Mouse (Mus musculus): ENCODE data around the gene Cd2bp2.

The Cd2bp2 gene

DNA sequence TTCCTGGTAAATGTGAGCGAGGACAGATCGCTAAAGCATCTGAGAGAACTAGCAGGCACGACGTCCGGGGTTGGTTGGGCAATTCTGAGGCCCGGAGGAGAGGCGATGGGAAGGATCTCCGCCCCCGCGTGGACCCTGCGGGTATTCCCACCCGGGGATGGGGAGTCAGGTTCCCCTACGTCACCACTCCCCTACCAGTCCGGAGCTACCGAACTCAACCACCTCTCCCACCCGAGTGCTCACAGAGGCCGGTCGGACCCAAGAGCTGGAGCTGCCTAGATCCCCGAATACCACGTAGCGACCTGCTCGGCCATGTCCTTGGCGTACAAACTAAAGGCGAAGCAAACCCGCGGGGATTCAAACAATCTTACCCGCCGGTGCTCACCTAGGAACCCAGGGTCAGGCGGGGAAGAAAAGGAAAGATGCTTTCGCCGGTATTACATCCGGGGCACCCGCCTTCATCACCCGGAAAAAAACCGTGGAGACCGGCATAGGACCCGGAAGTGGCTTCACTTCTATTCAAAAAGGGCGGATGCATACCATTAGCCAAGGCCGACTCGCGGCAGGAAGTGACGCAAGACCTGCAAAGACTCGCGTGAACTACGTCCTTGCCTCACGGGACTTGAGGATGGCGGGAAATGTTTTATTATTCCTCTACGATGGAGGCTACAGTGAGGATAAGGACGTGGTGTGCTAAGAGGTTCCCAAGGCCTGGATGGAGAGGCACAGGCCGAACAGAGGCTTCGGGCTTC lies at the start of gene Cd2bp2:
TSS of gene Cd2bp2 (minus strand) at position 507 of the 752 bp plus-strand sequence.
- Histone ChIP-seq H3K9me3 (ENCODE audit: low read length) (no peaks in the 10 kb centered on the region), H3K4me1 (replicated peaks; ENCODE audit: low read depth, low read length) (peaks cover 87% of the 10 kb centered on the region), H3K36me3 (ENCODE audit: insufficient read depth, low read length) (peaks cover 87% of the 10 kb centered on the region), H3K27me3 (ENCODE audit: insufficient read depth, low read length) (no peaks in the 10 kb centered on the region), H3K4me3 (replicated peaks; ENCODE audit: low read length) (peak within 1 kb of the TSS; percentile 94)
- TF ChIP-seq CTCF (conservative IDR thresholded peaks at IDR 0.05; ENCODE audit: low read length) (peak; percentile 18; the same call in 1 of the 2 replicates), NANOG (IDR thresholded peaks at IDR 0.05; ENCODE audit: borderline replicate concordance, low read length) (no peak), POU5F1 (IDR thresholded peaks at IDR 0.05; ENCODE audit: borderline replicate concordance, low read length) (no peak)

DNA sequence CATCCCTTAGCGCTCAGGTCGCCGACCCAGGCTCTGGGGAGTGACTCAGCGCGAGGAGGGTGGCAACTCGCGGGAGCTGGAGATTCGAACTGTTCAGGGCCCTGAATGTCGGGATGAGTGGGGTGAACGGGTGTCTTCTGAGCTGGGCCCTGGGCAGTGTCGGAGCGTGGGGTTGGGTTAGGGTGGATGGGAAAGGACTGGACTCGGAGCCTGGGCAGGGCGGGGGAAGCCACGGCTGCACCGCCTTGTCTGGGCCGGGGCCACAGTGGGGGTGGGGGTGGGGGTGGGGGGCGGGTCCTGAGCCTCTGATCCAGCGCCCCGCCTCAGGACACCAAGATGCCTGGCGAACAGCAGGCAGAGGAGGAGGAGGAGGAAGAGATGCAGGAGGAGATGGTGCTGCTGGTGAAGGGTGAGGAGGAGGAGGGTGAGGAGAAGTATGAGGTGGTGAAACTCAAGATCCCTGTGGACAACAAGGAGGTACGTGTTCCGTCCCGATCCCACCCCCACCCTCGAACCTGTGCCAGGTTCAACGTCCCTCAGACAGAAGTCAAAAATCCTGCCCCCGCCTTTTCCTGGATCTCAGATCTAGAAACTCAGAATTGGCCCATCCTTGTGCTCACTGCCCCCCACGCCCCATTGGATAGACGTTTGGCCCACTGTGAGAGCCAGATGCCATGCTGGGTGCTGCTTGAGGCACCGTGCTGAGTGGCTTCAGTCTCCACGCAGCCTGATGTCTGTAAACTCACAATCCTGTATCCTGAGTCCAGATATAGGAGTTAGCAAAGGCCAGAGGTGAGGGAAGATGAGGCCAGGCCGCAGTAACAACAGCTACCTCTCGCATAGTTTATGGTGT lies 49.0 kb upstream of the Cd2bp2 start:
- no peaks in the 10 kb centered on the region for H3K27me3 ChIP-seq (ENCODE audit: insufficient read depth, low read length)
- peaks cover 46% of the 10 kb centered on the region for H3K36me3 ChIP-seq (ENCODE audit: insufficient read depth, low read length)
- peaks cover 26% of the 10 kb centered on the region for H3K4me1 ChIP-seq (replicated peaks; ENCODE audit: low read depth, low read length)
- peak overlapping the region; percentile 89 for H3K4me3 ChIP-seq (replicated peaks; ENCODE audit: low read length)
- H3K9me3 ChIP-seq (ENCODE audit: low read length): peaks cover 29% of the 10 kb centered on the region
- no peak for TF ChIP-seq NANOG (IDR thresholded peaks at IDR 0.05; ENCODE audit: borderline replicate concordance, low read length)
- no peak for TF ChIP-seq CTCF (conservative IDR thresholded peaks at IDR 0.05; ENCODE audit: low read length)
- no peak for TF ChIP-seq POU5F1 (IDR thresholded peaks at IDR 0.05; ENCODE audit: borderline replicate concordance, low read length)

DNA sequence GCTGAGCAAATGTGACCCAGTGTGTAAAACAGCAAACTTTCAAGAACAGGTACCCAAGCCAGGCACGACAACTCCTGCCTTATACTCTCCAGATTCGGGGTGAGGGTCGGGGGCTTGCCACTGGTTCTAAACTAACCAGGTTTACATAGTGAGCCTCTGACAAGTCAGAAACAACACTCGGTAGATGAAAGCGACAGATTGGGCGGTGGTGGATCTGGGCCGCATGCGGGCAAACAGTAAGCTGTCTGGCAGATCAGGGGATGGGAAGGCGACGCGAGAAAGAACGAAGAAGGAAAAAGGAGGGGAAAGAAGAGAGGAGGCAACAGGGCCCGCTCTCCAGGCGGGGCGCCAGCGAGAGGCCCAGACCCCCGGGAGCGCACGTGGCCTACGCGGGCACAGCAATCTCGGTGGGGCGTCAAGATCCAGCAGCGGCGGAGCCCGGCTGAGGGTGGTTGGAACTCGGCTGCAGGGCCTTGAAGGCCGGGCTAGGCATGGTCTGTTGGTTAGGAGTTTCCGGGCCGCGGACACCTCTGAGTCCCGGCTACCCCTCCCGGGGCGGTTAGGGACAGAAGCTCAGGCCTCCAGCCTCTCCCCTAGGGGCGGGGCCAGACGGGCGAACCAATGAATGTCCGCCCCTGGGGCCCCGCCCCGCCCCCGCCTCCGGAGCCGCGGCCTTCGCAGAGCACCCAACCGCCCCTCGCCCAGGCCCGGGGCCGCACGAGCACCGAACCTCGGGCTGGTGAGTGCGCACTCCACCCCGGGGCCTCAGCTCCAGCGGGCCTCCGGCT lies 48.2 kb upstream of the Cd2bp2 start, which contains the start of gene Zfp771:
TSS of gene Zfp771 (plus strand) at position 405 of the 788 bp plus-strand sequence.
- peaks cover 38% of the 10 kb centered on the region for H3K9me3 ChIP-seq (ENCODE audit: low read length)
- H3K4me1 ChIP-seq (replicated peaks; ENCODE audit: low read depth, low read length): peaks cover 17% of the 10 kb centered on the region
- TF ChIP-seq NANOG (IDR thresholded peaks at IDR 0.05; ENCODE audit: borderline replicate concordance, low read length): no peak
- no peak for TF ChIP-seq POU5F1 (IDR thresholded peaks at IDR 0.05; ENCODE audit: borderline replicate concordance, low read length)
- TF ChIP-seq CTCF (conservative IDR thresholded peaks at IDR 0.05; ENCODE audit: low read length): no peak
- peaks cover 40% of the 10 kb centered on the region for H3K36me3 ChIP-seq (ENCODE audit: insufficient read depth, low read length)
- no peaks in the 10 kb centered on the region for H3K27me3 ChIP-seq (ENCODE audit: insufficient read depth, low read length)
- peak within 1 kb of the TSS; percentile 89 for H3K4me3 ChIP-seq (replicated peaks; ENCODE audit: low read length)

DNA sequence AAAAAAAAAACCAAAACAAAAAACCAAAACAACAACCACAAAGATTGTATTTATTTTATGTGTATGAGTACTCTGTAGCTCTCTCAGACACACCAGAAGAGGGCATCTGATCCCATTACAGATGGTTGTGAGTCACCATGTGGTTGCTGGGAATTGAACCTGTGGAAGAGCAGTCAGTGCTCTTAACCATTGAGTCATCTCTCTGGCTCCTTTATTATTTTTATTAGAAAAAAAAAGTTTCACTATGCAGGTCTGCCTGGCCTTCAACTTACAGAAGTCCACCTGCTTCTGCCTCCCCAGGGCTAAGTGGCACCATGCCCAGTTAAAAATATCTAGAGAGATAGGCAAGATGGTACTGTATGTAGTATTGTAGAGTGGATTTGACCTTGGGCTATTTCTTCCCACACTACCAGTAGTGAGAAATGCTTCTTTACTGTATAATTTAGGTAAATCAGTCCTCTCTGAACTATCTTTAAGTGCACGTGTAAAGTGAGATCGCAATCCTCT lies 47.6 kb upstream of the Cd2bp2 start:
- TF ChIP-seq NANOG (IDR thresholded peaks at IDR 0.05; ENCODE audit: borderline replicate concordance, low read length) (no peak), CTCF (conservative IDR thresholded peaks at IDR 0.05; ENCODE audit: low read length) (no peak)
- Histone ChIP-seq H3K36me3 (ENCODE audit: insufficient read depth, low read length) (peaks cover 41% of the 10 kb centered on the region), H3K4me3 (replicated peaks; ENCODE audit: low read length) (peak overlapping the region; percentile 89)

DNA sequence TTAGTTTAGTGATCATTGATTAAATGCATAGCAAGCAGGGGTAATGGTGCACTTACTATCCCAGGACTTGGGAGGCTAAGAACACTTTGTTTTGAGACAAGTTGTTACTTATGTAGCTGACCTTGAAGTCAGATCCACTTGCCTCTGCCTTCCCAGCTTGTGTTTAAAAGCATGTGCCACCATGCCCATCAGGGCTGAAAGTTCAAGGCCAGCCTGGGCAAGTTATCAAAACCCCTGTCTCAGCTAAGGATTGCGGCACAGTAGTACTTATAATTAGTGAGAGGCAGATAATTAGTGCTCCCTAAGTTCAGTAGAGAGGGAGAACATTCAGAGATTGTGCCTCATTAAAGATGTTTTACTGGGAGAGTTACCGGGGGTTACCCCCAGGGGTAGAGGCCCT lies 38.9 kb upstream of the Cd2bp2 start:
- no peak for TF ChIP-seq POU5F1 (IDR thresholded peaks at IDR 0.05; ENCODE audit: borderline replicate concordance, low read length)
- no peak for TF ChIP-seq CTCF (conservative IDR thresholded peaks at IDR 0.05; ENCODE audit: low read length)
- TF ChIP-seq NANOG (IDR thresholded peaks at IDR 0.05; ENCODE audit: borderline replicate concordance, low read length): no peak
- H3K4me1 ChIP-seq (replicated peaks; ENCODE audit: low read depth, low read length): peaks cover 45% of the 10 kb centered on the region
- H3K9me3 ChIP-seq (ENCODE audit: low read length): peaks cover 61% of the 10 kb centered on the region
- no peaks in the 10 kb centered on the region for H3K27me3 ChIP-seq (ENCODE audit: insufficient read depth, low read length)
- peaks cover 71% of the 10 kb centered on the region for H3K36me3 ChIP-seq (ENCODE audit: insufficient read depth, low read length)
- peak overlapping the region; percentile 95 for H3K4me3 ChIP-seq (replicated peaks; ENCODE audit: low read length)

More for the DNA sequence above, 47.6 kb upstream of the Cd2bp2 start:
- Histone ChIP-seq H3K4me1 (replicated peaks; ENCODE audit: low read depth, low read length) (peaks cover 17% of the 10 kb centered on the region), H3K9me3 (ENCODE audit: low read length) (peaks cover 44% of the 10 kb centered on the region), H3K27me3 (ENCODE audit: insufficient read depth, low read length) (no peaks in the 10 kb centered on the region)

DNA sequence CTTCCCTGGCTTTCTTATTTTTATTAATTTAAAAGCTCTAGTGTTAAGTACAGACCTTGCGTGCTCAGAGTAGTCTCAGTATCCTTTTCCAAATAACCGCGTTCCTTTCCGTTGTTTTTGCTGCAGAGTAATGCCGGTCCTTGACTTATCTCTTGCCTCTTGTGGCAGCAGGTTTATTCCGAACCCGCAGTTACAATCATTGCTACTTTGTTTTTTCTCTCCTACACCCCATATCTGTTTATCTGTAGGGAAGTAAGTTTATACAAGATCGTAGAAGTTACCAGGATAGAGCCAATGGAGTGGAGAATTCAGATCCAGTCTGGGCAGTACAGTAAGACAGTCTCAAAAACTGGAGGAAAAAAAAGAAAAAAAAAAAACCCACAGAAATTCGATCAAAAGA lies 37.9 kb upstream of the Cd2bp2 start:
- H3K4me1 ChIP-seq (replicated peaks; ENCODE audit: low read depth, low read length): peaks cover 55% of the 10 kb centered on the region
- H3K27me3 ChIP-seq (ENCODE audit: insufficient read depth, low read length): no peaks in the 10 kb centered on the region
- H3K9me3 ChIP-seq (ENCODE audit: low read length): peaks cover 51% of the 10 kb centered on the region
- no peak for TF ChIP-seq POU5F1 (IDR thresholded peaks at IDR 0.05; ENCODE audit: borderline replicate concordance, low read length)
- no peak for TF ChIP-seq NANOG (IDR thresholded peaks at IDR 0.05; ENCODE audit: borderline replicate concordance, low read length)
- TF ChIP-seq CTCF (conservative IDR thresholded peaks at IDR 0.05; ENCODE audit: low read length): no peak
- peak overlapping the region; percentile 95 for H3K4me3 ChIP-seq (replicated peaks; ENCODE audit: low read length)
- peaks cover 74% of the 10 kb centered on the region for H3K36me3 ChIP-seq (ENCODE audit: insufficient read depth, low read length)

DNA sequence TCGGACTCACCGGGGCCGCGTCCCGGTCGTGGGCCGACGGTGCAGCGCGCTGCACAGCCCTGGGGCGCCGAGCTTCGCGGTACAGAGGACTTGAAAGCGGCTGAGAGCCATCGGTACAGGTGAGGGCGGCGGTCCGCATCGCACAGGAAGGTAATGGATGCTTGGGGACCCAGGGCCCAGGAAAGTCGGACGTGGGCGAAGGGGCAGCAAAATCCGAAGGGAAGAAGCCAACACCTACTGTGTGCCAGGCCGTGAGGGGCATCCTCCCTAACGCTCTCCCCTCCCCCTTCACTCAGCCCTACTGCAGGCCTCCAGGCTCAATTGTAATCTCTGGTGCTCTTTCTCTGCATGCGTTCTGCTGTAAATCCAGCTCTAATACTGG lies 37.5 kb upstream of the Cd2bp2 start:
- Histone ChIP-seq H3K9me3 (ENCODE audit: low read length) (peaks cover 46% of the 10 kb centered on the region), H3K36me3 (ENCODE audit: insufficient read depth, low read length) (peaks cover 70% of the 10 kb centered on the region), H3K4me3 (replicated peaks; ENCODE audit: low read length) (peak overlapping the region; percentile 95), H3K4me1 (replicated peaks; ENCODE audit: low read depth, low read length) (peaks cover 59% of the 10 kb centered on the region), H3K27me3 (ENCODE audit: insufficient read depth, low read length) (no peaks in the 10 kb centered on the region)
- TF ChIP-seq NANOG (IDR thresholded peaks at IDR 0.05; ENCODE audit: borderline replicate concordance, low read length) (no peak), CTCF (conservative IDR thresholded peaks at IDR 0.05; ENCODE audit: low read length) (no peak), POU5F1 (IDR thresholded peaks at IDR 0.05; ENCODE audit: borderline replicate concordance, low read length) (no peak)
